ENCODE assay signal across 8 mouse cellular contexts in genomic region chr10:36974676-36975520, GRCm38 (mm10). TPM values are rescaled to one million over a fixed set of nuclear protein-coding genes. Genes with fewer than 3 reads are reported as not detected.
DNase-seq lines count a peak whose midpoint lies in the region; ATAC-seq and TF ChIP-seq lines count a peak whose summit lies in the region.

No protein-coding gene starts in this region.

- H3K4me2 ChIP-seq in forebrain, embryonic 16.5 days (ENCODE audit: low read length) = peak overlapping the region; percentile 69
- H3K4me2 ChIP-seq in hindbrain, embryonic 14.5 days (replicated peaks) = peak overlapping the region; percentile 77

- peak overlapping the region; percentile 92 for H3K9ac ChIP-seq in ES-Bruce4 (ENCODE audit: low read depth, poor library complexity, severe bottlenecking)
- H3K9ac ChIP-seq in forebrain, embryonic 16.5 days (replicated peaks; ENCODE audit: low read depth, low read length) = peak overlapping the region; percentile 98
- peak overlapping the region; percentile 100 for H3K9ac ChIP-seq in hindbrain, embryonic 14.5 days

- ATAC-seq in forebrain, embryonic 16.5 days = peak; percentile 74
- ATAC-seq in hindbrain, embryonic 14.5 days (ENCODE audit: low FRiP score) = peak; percentile 78

- peak overlapping the region; percentile 98 for H3K4me3 ChIP-seq in ES-Bruce4 (ENCODE audit: low read depth, low read length)
- H3K4me3 ChIP-seq in bone marrow, adult 2 months (replicated peaks; ENCODE audit: control insufficient read depth, low read depth, low read length) = peak overlapping the region; percentile 71
- peak overlapping the region; percentile 98 for H3K4me3 ChIP-seq in forebrain, embryonic 16.5 days (replicated peaks; ENCODE audit: low read length)
- peak overlapping the region; percentile 99 for H3K4me3 ChIP-seq in hindbrain, embryonic 14.5 days (replicated peaks; ENCODE audit: low read length)

- H3K27me3 ChIP-seq in ES-Bruce4 (ENCODE audit: control insufficient read depth, insufficient read depth, low read length, poor library complexity, severe bottlenecking) = peaks cover 11% of the 10 kb centered on the region
- H3K27me3 ChIP-seq in forebrain, embryonic 16.5 days (replicated peaks; ENCODE audit: control insufficient read depth, insufficient read depth, low read length) = no peaks in the 10 kb centered on the region
- H3K27me3 ChIP-seq in hindbrain, embryonic 14.5 days (ENCODE audit: control insufficient read depth, insufficient read depth, low read length) = no peaks in the 10 kb centered on the region

- no peak for TF ChIP-seq EP300 in ES-Bruce4 (IDR thresholded peaks at IDR 0.05; ENCODE audit: insufficient read depth, low read depth, low read length)

- peaks cover 8% of the 10 kb centered on the region for H3K9me3 ChIP-seq in ES-Bruce4 (replicated peaks; ENCODE audit: control insufficient read depth, insufficient read depth, low read length, poor library complexity, severe bottlenecking)
- no peaks in the 10 kb centered on the region for H3K9me3 ChIP-seq in forebrain, embryonic 16.5 days (ENCODE audit: control insufficient read depth, low read length)
- no peaks in the 10 kb centered on the region for H3K9me3 ChIP-seq in hindbrain, embryonic 14.5 days (ENCODE audit: control insufficient read depth, low read length)

- no peaks in the 10 kb centered on the region for H3K4me1 ChIP-seq in ES-Bruce4 (ENCODE audit: control insufficient read depth, insufficient read depth, low read length)
- H3K4me1 ChIP-seq in bone marrow, adult 2 months (ENCODE audit: control insufficient read depth, insufficient read depth, low read length) = no peaks in the 10 kb centered on the region; the same call in 1 of the 2 replicates
- peaks cover 16% of the 10 kb centered on the region for H3K4me1 ChIP-seq in forebrain, embryonic 16.5 days (replicated peaks; ENCODE audit: control insufficient read depth, insufficient read depth, low read length)
- H3K4me1 ChIP-seq in hindbrain, embryonic 14.5 days (replicated peaks; ENCODE audit: control insufficient read depth, insufficient read depth, low read length) = peaks cover 27% of the 10 kb centered on the region

- under 1% methylated on average over 63 of the region's 63 CpGs for whole genome bisulfite sequencing in bone marrow, adult 2 months
- under 1% methylated on average over 36 of the region's 63 CpGs for WGBS in forebrain, embryonic 16.5 days
- under 1% methylated on average over 51 of the region's 63 CpGs for WGBS in hindbrain, embryonic 14.5 days

- no peak for TF ChIP-seq CTCF in ES-Bruce4 (IDR thresholded peaks at IDR 0.05; ENCODE audit: low read depth, low read length)
- TF ChIP-seq CTCF in bone marrow, adult 2 months (IDR thresholded peaks at IDR 0.05; ENCODE audit: control insufficient read depth, insufficient read depth, low read length) = no peak

- DNase-seq in hindbrain, embryonic 14.5 days (ENCODE audit: low spot score) = peak; percentile 66
- peak; percentile 56 to 63 for DNase-seq in layer of hippocampus, postnatal 36 days
- DNase-seq in lung, postnatal 25 days (ENCODE audit: low spot score) = peak; percentile 48
- DNase-seq in ovary, postnatal 36 days (ENCODE audit: low spot score) = peak; percentile 69
- DNase-seq in yolk sac, embryonic 10.5 days (ENCODE audit: low spot score) = peak; percentile 84

- no peak for TF ChIP-seq POLR2A in ES-Bruce4 (IDR thresholded peaks at IDR 0.05; ENCODE audit: insufficient read depth, low read length)
- TF ChIP-seq POLR2A in bone marrow, adult 2 months (IDR thresholded peaks at IDR 0.05; ENCODE audit: borderline replicate concordance, control insufficient read depth, low read depth, low read length) = 0 out of 2 replicates have a peak, but pooled peaks have one; percentile 9

- H3K27ac ChIP-seq in ES-Bruce4 (ENCODE audit: insufficient read depth, low read length) = no peak overlapping the region
- peak overlapping the region; percentile 79 for H3K27ac ChIP-seq in bone marrow, adult 2 months (ENCODE audit: control insufficient read depth, insufficient read depth, low read depth, low read length, poor library complexity)
- peak overlapping the region; percentile 98 for H3K27ac ChIP-seq in forebrain, embryonic 16.5 days (ENCODE audit: low read length)
- peak overlapping the region; percentile 99 for H3K27ac ChIP-seq in hindbrain, embryonic 14.5 days

- H3K36me3 ChIP-seq in ES-Bruce4 (ENCODE audit: control insufficient read depth, insufficient read depth, low read length, poor library complexity, severe bottlenecking) = no peaks in the 10 kb centered on the region
- no peaks in the 10 kb centered on the region for H3K36me3 ChIP-seq in forebrain, embryonic 16.5 days (ENCODE audit: control insufficient read depth, insufficient read depth)
- no peaks in the 10 kb centered on the region for H3K36me3 ChIP-seq in hindbrain, embryonic 14.5 days (replicated peaks; ENCODE audit: control insufficient read depth, insufficient read depth)

RNA-seq across cellular contexts. Expression of gene Hdac2, which starts 0.6 kb away (rescaled TPM):
- 148 and 164 TPM in 2 replicates for polyA plus RNA-seq in ES-Bruce4 (2011; ENCODE audit: insufficient read depth, insufficient read length, low read depth, missing spikeins)
- polyA plus RNA-seq in bone marrow, adult 2 months (2011; ENCODE audit: insufficient read depth, insufficient read length, low replicate concordance, missing spikeins) = 72.3 and 100 TPM in 2 replicates
- 423 and 461 TPM in 2 replicates for polyA plus RNA-seq in forebrain, embryonic 16.5 days (2015; fragmentation: Nextera tagmentation; extraction: Ambion mirVana)
- polyA plus RNA-seq in hindbrain, embryonic 14.5 days (2014; fragmentation: Nextera tagmentation; extraction: Ambion mirVana) = 397 and 402 TPM in 2 replicates
- 100 to 1,000 TPM in 1 of 2 experiments, 10 to 100 TPM in 1; 92.8 to 101 TPM for total RNA-seq in layer of hippocampus, postnatal 36 days (2021)
